Mouse (Mus musculus) liver, postnatal 0 days (tissue): ENCODE results near the gene Fbln2.

Experiments
- CTCF ChIP-seq: sonication (generic); IDR thresholded peaks from 2 replicates; pipeline ENCODE4 v1.5.1; 2016; ENCODE audit warnings: antibody characterized with exemption, low read depth
- EP300 ChIP-seq: IDR thresholded peaks from 2 replicates; pipeline ENCODE4 v1.6.1; 2016; ENCODE audit warnings: antibody characterized with exemption, low read depth, mild to moderate bottlenecking

DNA sequence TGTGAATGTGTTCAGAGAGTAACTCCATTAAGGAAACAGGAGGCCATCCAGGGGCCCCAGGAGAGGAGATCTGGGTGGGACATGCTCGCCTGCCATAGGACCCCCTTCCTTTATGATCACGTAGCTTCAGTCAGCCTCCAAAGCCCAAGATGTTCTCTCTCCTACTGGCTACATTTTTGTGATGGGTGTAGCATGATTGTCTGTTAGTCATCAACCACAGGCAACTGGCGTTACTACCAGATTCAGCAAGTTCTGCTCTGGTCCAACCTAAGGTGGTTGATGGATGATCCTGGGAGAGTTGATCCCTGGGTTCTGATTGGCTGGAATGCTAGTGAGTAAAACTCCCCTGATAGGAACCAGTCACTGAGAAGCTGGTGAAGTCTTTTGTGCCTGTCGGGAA is 9.7 kb upstream of the Fbln2 start:
- no peak for TF ChIP-seq CTCF
- no peak for TF ChIP-seq EP300
